In the genomic region with DNA sequence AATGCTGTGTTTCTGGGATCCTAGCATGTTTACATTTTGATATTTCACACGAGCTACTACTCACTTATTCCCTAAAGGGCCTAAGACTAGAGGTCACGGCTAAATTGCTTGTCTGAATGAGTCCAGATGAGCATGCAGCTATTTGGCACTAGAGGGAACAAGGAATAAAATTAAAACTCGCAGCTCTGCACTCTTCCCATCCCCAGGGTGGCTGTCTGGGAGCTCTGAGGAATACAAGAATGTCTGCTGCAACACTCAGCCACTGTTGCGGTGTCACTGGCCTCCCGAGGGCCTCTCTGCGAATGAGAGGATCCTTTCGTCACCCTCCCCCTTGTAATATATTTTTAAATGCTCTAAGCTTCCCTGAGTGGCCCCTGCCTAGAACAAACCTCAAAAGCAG, we compare ENCODE assay signal across 25 mouse cellular contexts. TPM values are rescaled to one million over a fixed set of nuclear protein-coding genes. Genes with fewer than 3 reads are reported as not detected.
"Had no signal": no experiment of that assay in that cellular context is flagged by ENCODE, and none has a peak within 500 bp of the region (broad histone marks: within the 10 kb centered on the region; RNA-seq: fewer than 3 reads in every experiment).

No protein-coding gene starts in this region.

- DNase-seq: kidney, postnatal 10 days; kidney, postnatal 36 days; layer of hippocampus, postnatal 36 days; left cerebral cortex, postnatal 4 days; liver, postnatal 0 days; lung, embryonic 14.5 days; retina, postnatal 1 day; right cerebral cortex, postnatal 25 days; spleen, adult 18-20 months; thymus, postnatal 25 days had no signal

- H3K27ac ChIP-seq: kidney, embryonic 15.5 days; left cerebral cortex, adult 2 months; limb, embryonic 12.5 days; limb, embryonic 15.5 days; liver, embryonic 14.5 days; macrophage; midbrain, embryonic 13.5 days; neural tube, embryonic 13.5 days; stomach, embryonic 15.5 days had no signal

- H3K9me3 ChIP-seq: kidney, embryonic 15.5 days; limb, embryonic 12.5 days; limb, embryonic 15.5 days; midbrain, embryonic 13.5 days; neural tube, embryonic 13.5 days; stomach, embryonic 15.5 days had no signal

- H3K4me3 ChIP-seq: kidney, embryonic 15.5 days; left cerebral cortex, adult 2 months; limb, embryonic 12.5 days; limb, embryonic 15.5 days; midbrain, embryonic 13.5 days; myocyte; neural tube, embryonic 13.5 days; stomach, embryonic 15.5 days had no signal

- H3K36me3 ChIP-seq: kidney, embryonic 15.5 days; limb, embryonic 12.5 days; limb, embryonic 15.5 days; stomach, embryonic 15.5 days had no signal

- H3K27me3 ChIP-seq: kidney, embryonic 15.5 days; limb, embryonic 12.5 days; limb, embryonic 15.5 days; midbrain, embryonic 13.5 days; neural tube, embryonic 13.5 days; stomach, embryonic 15.5 days had no signal

- H3K9ac ChIP-seq: kidney, embryonic 15.5 days; limb, embryonic 12.5 days; limb, embryonic 15.5 days; liver, embryonic 14.5 days; liver, postnatal 0 days; lung, embryonic 14.5 days; midbrain, embryonic 13.5 days; neural tube, embryonic 13.5 days; stomach, embryonic 15.5 days had no signal

- ATAC-seq: liver, postnatal 0 days; lung, postnatal 0 days; midbrain, embryonic 13.5 days had no signal

- H3K4me2 ChIP-seq: kidney, embryonic 15.5 days; limb, embryonic 12.5 days; limb, embryonic 15.5 days; liver, embryonic 11.5 days; lung, embryonic 14.5 days; midbrain, embryonic 13.5 days; neural tube, embryonic 13.5 days; stomach, embryonic 15.5 days had no signal

RNA-seq across cellular contexts. Expression of gene Insm1, which starts 23.7 kb away (rescaled TPM):
- total RNA-seq: megakaryocyte, adult 5-6 weeks; monocyte, adult 5-6 weeks; neutrophil, adult 5-6 weeks had no signal
- polyA plus RNA-seq: limb, embryonic 12.5 days; liver, embryonic 11.5 days; liver, postnatal 0 days; macrophage; myocyte had no signal
